ENCODE assay signal across 8 mouse cellular contexts in genomic region chr7:28263786-28264185, GRCm38 (mm10). TPM values are rescaled to one million over a fixed set of nuclear protein-coding genes. Genes with fewer than 3 reads are reported as not detected.
DNase-seq lines count a peak whose midpoint lies in the region; ATAC-seq and TF ChIP-seq lines count a peak whose summit lies in the region.

No protein-coding gene starts in this region.

- TF ChIP-seq EP300 in lung, postnatal 0 days (IDR thresholded peaks at IDR 0.05) = no peak

- H3K4me3 ChIP-seq in kidney, embryonic 14.5 days (ENCODE audit: low read length) = no peak overlapping the region
- H3K4me3 ChIP-seq in intestine, embryonic 14.5 days (ENCODE audit: low read depth, low read length) = no peak overlapping the region
- no peak overlapping the region for H3K4me3 ChIP-seq in lung, postnatal 0 days (ENCODE audit: low read depth, low read length)
- H3K4me3 ChIP-seq in stomach, embryonic 16.5 days (replicated peaks; ENCODE audit: low read length) = no peak overlapping the region

- H3K9ac ChIP-seq in kidney, embryonic 14.5 days (ENCODE audit: low read depth, low read length) = no peak overlapping the region
- no peak overlapping the region for H3K9ac ChIP-seq in intestine, embryonic 14.5 days (ENCODE audit: low read length)
- no peak overlapping the region for H3K9ac ChIP-seq in lung, postnatal 0 days (replicated peaks; ENCODE audit: low read depth)
- no peak overlapping the region for H3K9ac ChIP-seq in stomach, embryonic 16.5 days (ENCODE audit: low read length)

- H3K36me3 ChIP-seq in kidney, embryonic 14.5 days (ENCODE audit: control insufficient read depth, insufficient read depth, low read length) = no peaks in the 10 kb centered on the region
- H3K36me3 ChIP-seq in intestine, embryonic 14.5 days (ENCODE audit: control insufficient read depth, insufficient read depth, low read length) = no peaks in the 10 kb centered on the region
- H3K36me3 ChIP-seq in lung, postnatal 0 days (ENCODE audit: insufficient read depth, low read length) = no peaks in the 10 kb centered on the region
- no peaks in the 10 kb centered on the region for H3K36me3 ChIP-seq in stomach, embryonic 16.5 days (ENCODE audit: control insufficient read depth, insufficient read depth, low read length)

- peaks cover 4% of the 10 kb centered on the region; the same call in 1 of the 2 replicates for H3K4me1 ChIP-seq in kidney, embryonic 14.5 days (ENCODE audit: control insufficient read depth, insufficient read depth, low read length)
- H3K4me1 ChIP-seq in intestine, embryonic 14.5 days (replicated peaks; ENCODE audit: control insufficient read depth, insufficient read depth, low read length) = peaks cover 3% of the 10 kb centered on the region
- H3K4me1 ChIP-seq in lung, postnatal 0 days (ENCODE audit: insufficient read depth, low read depth, low read length) = no peaks in the 10 kb centered on the region
- peaks cover 5% of the 10 kb centered on the region; the same call in 1 of the 2 replicates for H3K4me1 ChIP-seq in stomach, embryonic 16.5 days (ENCODE audit: control insufficient read depth, insufficient read depth, low read length)

- H3K4me2 ChIP-seq in kidney, embryonic 14.5 days (replicated peaks; ENCODE audit: low read depth, low read length) = no peak overlapping the region
- H3K4me2 ChIP-seq in intestine, embryonic 14.5 days (ENCODE audit: low read length) = no peak overlapping the region
- H3K4me2 ChIP-seq in lung, postnatal 0 days (replicated peaks; ENCODE audit: low read depth, low read length) = no peak overlapping the region
- H3K4me2 ChIP-seq in stomach, embryonic 16.5 days (ENCODE audit: low read depth, low read length) = no peak overlapping the region

- H3K9me3 ChIP-seq in kidney, embryonic 14.5 days (ENCODE audit: control insufficient read depth, low read length) = no peaks in the 10 kb centered on the region
- H3K9me3 ChIP-seq in intestine, embryonic 14.5 days (ENCODE audit: control insufficient read depth, low read length) = no peaks in the 10 kb centered on the region
- no peaks in the 10 kb centered on the region for H3K9me3 ChIP-seq in lung, postnatal 0 days (ENCODE audit: low read length)
- no peaks in the 10 kb centered on the region for H3K9me3 ChIP-seq in stomach, embryonic 16.5 days (replicated peaks; ENCODE audit: control insufficient read depth, low read length)

- ATAC-seq in kidney, embryonic 14.5 days (ENCODE audit: low FRiP score, low TSS enrichment) = no peak
- no peak for ATAC-seq in intestine, embryonic 14.5 days (replicated peaks; ENCODE audit: low FRiP score, low TSS enrichment, low read depth)
- peak; percentile 61 for ATAC-seq in lung, postnatal 0 days
- peak; percentile 61; the same call in 1 of the 2 replicates for ATAC-seq in stomach, embryonic 16.5 days (ENCODE audit: insufficient read depth, low FRiP score)

- DNase-seq in kidney, adult 18-20 months = peak; percentile 69
- peak; percentile 53 for DNase-seq in Muller cell, postnatal 12 days (ENCODE audit: inconsistent ontology term)
- DNase-seq in embryo, embryonic 10 days (ENCODE audit: low spot score) = peak; percentile 92
- peak; percentile 91 for DNase-seq in intestine, embryonic 14.5 days (ENCODE audit: low spot score)
- DNase-seq in lung, postnatal 0 days (ENCODE audit: low spot score) = peak; percentile 81
- DNase-seq in cerebellum, postnatal 36 days = no peak

- 3% methylated on average over 15 of the region's 15 CpGs for WGBS in kidney, embryonic 14.5 days
- 9% methylated on average over 15 of the region's 15 CpGs for WGBS in intestine, embryonic 14.5 days
- 6% methylated on average over 13 of the region's 15 CpGs for WGBS in lung, postnatal 0 days
- WGBS in stomach, embryonic 16.5 days = 6% methylated on average over 15 of the region's 15 CpGs

- H3K27me3 ChIP-seq in kidney, embryonic 14.5 days (ENCODE audit: control insufficient read depth, insufficient read depth, low read length) = no peaks in the 10 kb centered on the region
- H3K27me3 ChIP-seq in intestine, embryonic 14.5 days (replicated peaks; ENCODE audit: control insufficient read depth, insufficient read depth, low read length) = no peaks in the 10 kb centered on the region
- H3K27me3 ChIP-seq in lung, postnatal 0 days (replicated peaks; ENCODE audit: insufficient read depth, low read length) = no peaks in the 10 kb centered on the region
- H3K27me3 ChIP-seq in stomach, embryonic 16.5 days (ENCODE audit: control insufficient read depth, insufficient read depth, low read length) = no peaks in the 10 kb centered on the region

- no peak overlapping the region for H3K27ac ChIP-seq in kidney, embryonic 14.5 days (ENCODE audit: low read depth, low read length)
- H3K27ac ChIP-seq in intestine, embryonic 14.5 days (ENCODE audit: low read depth) = no peak overlapping the region
- H3K27ac ChIP-seq in lung, postnatal 0 days (ENCODE audit: low read length) = no peak overlapping the region
- H3K27ac ChIP-seq in stomach, embryonic 16.5 days (ENCODE audit: low read length) = no peak overlapping the region

- peak; percentile 39 for TF ChIP-seq CTCF in lung, postnatal 0 days (IDR thresholded peaks at IDR 0.05)

RNA-seq across cellular contexts. Expression of gene Eid2, which starts 3.9 kb away (rescaled TPM):
- 2.4 and 7.4 TPM in 2 replicates for polyA plus RNA-seq in kidney, embryonic 14.5 days (2014; fragmentation: Nextera tagmentation; extraction: Ambion mirVana)
- polyA plus RNA-seq in intestine, embryonic 14.5 days (2014; fragmentation: Nextera tagmentation; extraction: Ambion mirVana) = 3.2 and 3.3 TPM in 2 replicates
- 3.0 and 4.3 TPM in 2 replicates for polyA plus RNA-seq in lung, postnatal 0 days (2015; fragmentation: Nextera tagmentation; extraction: Ambion mirVana)
- polyA plus RNA-seq in stomach, embryonic 16.5 days (2015; fragmentation: Nextera tagmentation; extraction: Ambion mirVana) = 1.1 and 1.2 TPM in 2 replicates

RNA-seq across cellular contexts. Expression of gene Eid2b, which starts 13.8 kb away (rescaled TPM):
- polyA plus RNA-seq in kidney, embryonic 14.5 days (2014; fragmentation: Nextera tagmentation; extraction: Ambion mirVana) = 10.0 and 12.1 TPM in 2 replicates
- polyA plus RNA-seq in intestine, embryonic 14.5 days (2014; fragmentation: Nextera tagmentation; extraction: Ambion mirVana) = 9.4 and 9.5 TPM in 2 replicates
- polyA plus RNA-seq in lung, postnatal 0 days (2015; fragmentation: Nextera tagmentation; extraction: Ambion mirVana) = 12.1 and 12.9 TPM in 2 replicates
- polyA plus RNA-seq in stomach, embryonic 16.5 days (2015; fragmentation: Nextera tagmentation; extraction: Ambion mirVana) = 5.9 and 7.9 TPM in 2 replicates

RNA-seq across cellular contexts. Expression of gene Selenov, which starts 27.2 kb away (rescaled TPM):
- 0.26 TPM in 1 of 2 replicates, not detected in the other for polyA plus RNA-seq in kidney, embryonic 14.5 days (2014; fragmentation: Nextera tagmentation; extraction: Ambion mirVana)
- polyA plus RNA-seq in intestine, embryonic 14.5 days (2014; fragmentation: Nextera tagmentation; extraction: Ambion mirVana) = 0.28 TPM in 1 of 2 replicates, not detected in the other
- 0.10 and 0.18 TPM in 2 replicates for polyA plus RNA-seq in lung, postnatal 0 days (2015; fragmentation: Nextera tagmentation; extraction: Ambion mirVana)
- polyA plus RNA-seq in stomach, embryonic 16.5 days (2015; fragmentation: Nextera tagmentation; extraction: Ambion mirVana) = 0.14 TPM in 1 of 2 replicates, not detected in the other

RNA-seq across cellular contexts. Expression of gene Dll3, which starts 38.3 kb away (rescaled TPM):
- polyA plus RNA-seq in kidney, embryonic 14.5 days (2014; fragmentation: Nextera tagmentation; extraction: Ambion mirVana) = 0.51 and 0.93 TPM in 2 replicates
- 6.4 and 6.8 TPM in 2 replicates for polyA plus RNA-seq in intestine, embryonic 14.5 days (2014; fragmentation: Nextera tagmentation; extraction: Ambion mirVana)
- polyA plus RNA-seq in lung, postnatal 0 days (2015; fragmentation: Nextera tagmentation; extraction: Ambion mirVana) = 0.10 and 0.24 TPM in 2 replicates
- 1.3 TPM in 2 replicates for polyA plus RNA-seq in stomach, embryonic 16.5 days (2015; fragmentation: Nextera tagmentation; extraction: Ambion mirVana)

RNA-seq across cellular contexts. Expression of gene Timm50, which starts 48.1 kb away (rescaled TPM):
- polyA plus RNA-seq in kidney, embryonic 14.5 days (2014; fragmentation: Nextera tagmentation; extraction: Ambion mirVana) = 165 and 191 TPM in 2 replicates
- polyA plus RNA-seq in intestine, embryonic 14.5 days (2014; fragmentation: Nextera tagmentation; extraction: Ambion mirVana) = 183 and 198 TPM in 2 replicates
- 51.8 and 54.8 TPM in 2 replicates for polyA plus RNA-seq in lung, postnatal 0 days (2015; fragmentation: Nextera tagmentation; extraction: Ambion mirVana)
- 113 and 116 TPM in 2 replicates for polyA plus RNA-seq in stomach, embryonic 16.5 days (2015; fragmentation: Nextera tagmentation; extraction: Ambion mirVana)

Comparison
In these comparisons a context has a peak if more than half of its experiments do, and no peak if none do; other contexts are left out.
1. DNase-seq: peak in kidney, adult 18-20 months (single experiment), Muller cell, postnatal 12 days (single experiment), embryo, embryonic 10 days (single experiment), intestine, embryonic 14.5 days (single experiment) and lung, postnatal 0 days (single experiment); none in cerebellum, postnatal 36 days (0 of 2).
2. ATAC-seq: peak in lung, postnatal 0 days (single experiment) and stomach, embryonic 16.5 days (single experiment); none in kidney, embryonic 14.5 days (single experiment) and intestine, embryonic 14.5 days (single experiment).